Mouse (Mus musculus) monocyte, adult 2 months (primary cell): ENCODE data around the gene Plekhj1.
A peak's percentile ranks its signal among the peaks of the same experiment; 100 is the strongest.
"Not testable (repeated sequence)": the region's sequence is repeated elsewhere in the genome, so short reads cannot be mapped to it uniquely, and the experiment has no call there.

Experiments used
- DNase-seq, 2 experiments: peaks; one replicate each; pipeline ENCODE4 v3.0.0; 2022; ENCODE audit warnings: low spot score in 2 of 2, low read depth in 1 of 2

Gene Plekhj1

DNA sequence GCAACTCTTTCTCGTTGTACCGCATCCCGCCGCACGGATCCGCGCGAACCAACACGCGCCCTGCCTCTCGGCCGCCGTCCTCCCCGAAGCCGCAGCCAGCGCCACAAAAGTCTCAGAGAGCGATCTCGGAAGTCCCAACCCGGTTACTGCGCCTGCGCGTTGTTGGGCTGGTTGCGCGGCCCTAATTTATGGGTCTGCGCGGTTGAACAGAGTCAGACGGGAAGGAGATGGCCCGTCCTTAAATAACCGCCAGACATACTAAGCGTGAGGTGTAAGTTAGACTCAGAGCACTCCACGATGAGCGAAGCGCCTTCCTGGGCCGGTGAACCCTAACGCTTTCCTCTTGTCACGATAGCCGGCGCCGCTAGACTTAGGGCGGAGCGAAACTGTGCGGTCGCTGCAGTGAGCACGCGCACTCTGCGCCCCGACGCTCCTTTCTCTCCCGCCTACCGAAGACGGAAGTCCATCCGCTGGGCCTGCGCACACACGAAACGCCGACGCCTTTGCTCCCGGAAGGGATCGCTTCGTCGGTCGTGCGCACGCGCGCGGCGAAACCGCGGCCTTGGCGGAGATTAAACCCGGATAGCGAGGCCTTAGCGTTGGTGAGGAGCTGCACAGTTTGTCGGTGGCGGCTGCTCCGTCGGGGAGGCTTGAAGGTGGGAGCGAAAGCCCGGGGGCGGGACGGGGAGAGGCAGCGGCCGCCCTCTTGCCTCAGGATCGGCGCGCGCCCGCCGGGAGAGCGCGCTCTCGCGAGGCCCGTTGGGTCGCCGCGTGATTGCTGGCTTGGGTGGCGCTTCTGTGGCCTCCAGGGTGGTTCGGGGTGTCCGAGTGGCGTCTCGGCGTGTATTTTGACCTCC, at the start of gene Plekhj1, which contains the start of gene Sf3a2:
Gene Plekhj1 (minus strand): TSS at position 477 of the 857 bp plus-strand sequence.
Gene Sf3a2 (plus strand): TSS at position 49 of the 857 bp plus-strand sequence.
- DNase-seq: peak; percentile 81 to 92

GRCm38 (mm10) chr10:80845732-80846131, 47.3 kb upstream of the Plekhj1 start:
- DNase-seq: no peak

- DNase-seq: no peak
Measured at GRCm38 (mm10) chr10:80845055-80845693, 46.7 kb upstream of the Plekhj1 start.

GRCm38 (mm10) chr10:80843931-80844547, 45.6 kb upstream of the Plekhj1 start, which contains the start of gene Lingo3:
Gene Lingo3 (minus strand): TSS chr10:80844039.
- no peak for DNase-seq

DNA sequence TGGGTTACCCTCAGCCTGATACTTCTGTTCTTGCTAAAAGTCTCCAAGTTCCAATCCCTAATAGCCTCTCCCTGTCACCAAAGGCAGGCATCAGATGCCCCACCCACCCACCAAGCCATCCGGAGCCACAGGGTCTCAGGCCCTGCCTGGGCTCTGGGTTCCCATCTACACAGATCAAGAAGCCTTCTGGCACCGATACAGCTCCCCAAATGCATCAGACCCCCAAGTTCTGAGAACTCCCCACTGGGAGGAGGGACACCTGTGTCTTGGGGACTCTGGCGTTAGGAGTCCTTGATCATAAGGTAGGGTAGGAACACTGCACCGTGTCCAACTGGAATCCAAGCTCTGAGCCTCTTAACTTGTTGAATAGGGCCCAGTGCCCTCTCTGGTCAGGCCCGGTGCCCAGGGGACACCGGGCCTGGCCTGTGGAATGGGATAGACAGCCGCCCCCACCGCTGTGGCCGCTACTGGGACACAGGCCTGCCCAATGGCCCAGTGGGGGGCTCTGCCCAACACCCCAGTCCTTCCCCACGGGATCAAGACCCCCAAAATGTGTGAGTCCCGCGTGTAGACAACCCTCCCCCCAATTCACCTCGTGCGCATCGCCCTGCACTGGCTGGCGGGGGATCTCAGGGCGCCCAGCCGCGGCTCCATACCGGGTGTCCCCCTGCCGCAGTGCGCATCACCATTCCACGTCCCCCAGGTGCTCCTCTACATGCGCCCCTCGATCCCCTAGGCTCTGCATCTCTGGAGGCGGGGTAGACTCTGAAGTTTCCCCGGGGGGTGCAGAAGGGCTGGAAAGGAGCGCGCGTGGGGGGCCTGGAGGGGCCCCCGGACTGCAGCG, 44.9 kb upstream of the Plekhj1 start:
- DNase-seq: no peak

GRCm38 (mm10) chr10:80842334-80842733, 43.9 kb upstream of the Plekhj1 start:
- DNase-seq: no peak

- no peak for DNase-seq
Measured at GRCm38 (mm10) chr10:80841685-80842084, 43.3 kb upstream of the Plekhj1 start.

DNA sequence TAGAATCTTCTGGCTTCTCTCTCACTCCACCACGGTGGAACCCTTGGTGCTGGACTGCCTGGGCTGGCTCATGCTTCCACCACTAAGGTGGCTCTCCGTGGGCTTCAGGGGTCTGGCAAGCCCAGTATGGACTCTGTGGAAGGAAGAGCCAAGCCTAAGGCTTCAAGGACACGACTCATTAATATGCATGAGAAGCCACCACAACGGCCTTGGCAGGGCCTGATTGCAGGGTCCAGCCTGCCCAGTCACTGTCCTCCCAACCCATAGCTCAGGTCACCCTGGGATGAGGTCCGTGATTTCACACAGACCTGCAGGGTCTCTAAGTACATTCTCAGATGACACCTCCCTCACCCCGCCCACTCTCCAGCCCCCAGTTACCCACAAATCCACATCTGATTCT, 41.4 kb upstream of the Plekhj1 start:
- DNase-seq: no peak

GRCm38 (mm10) chr10:80838346-80838912, 40.0 kb upstream of the Plekhj1 start:
- no peak for DNase-seq

- no peak for DNase-seq
Measured at GRCm38 (mm10) chr10:80837827-80838226, 39.4 kb upstream of the Plekhj1 start.

GRCm38 (mm10) chr10:80836949-80837379, 38.5 kb upstream of the Plekhj1 start:
- DNase-seq: no peak

DNA sequence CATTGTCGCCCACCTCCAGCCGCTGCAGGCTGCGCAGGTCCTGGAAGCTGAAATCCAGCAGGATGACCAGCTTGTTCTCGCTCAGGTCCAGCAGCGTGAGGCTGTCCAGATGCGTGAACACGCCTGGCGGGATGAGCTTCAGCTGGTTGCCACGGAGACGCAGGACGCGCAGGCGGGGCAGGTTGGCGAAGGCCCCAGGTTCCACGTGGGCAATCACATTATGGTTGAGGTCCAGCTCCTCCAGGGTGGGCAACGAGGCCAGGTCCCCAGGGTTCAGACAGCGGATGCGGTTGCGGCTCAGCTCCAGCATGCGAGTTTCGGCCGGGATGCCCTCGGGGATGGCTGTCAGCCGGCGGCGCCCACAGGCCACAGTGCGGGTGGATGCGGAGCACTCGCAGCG, 37.2 kb upstream of the Plekhj1 start:
- DNase-seq: no peak

DNA sequence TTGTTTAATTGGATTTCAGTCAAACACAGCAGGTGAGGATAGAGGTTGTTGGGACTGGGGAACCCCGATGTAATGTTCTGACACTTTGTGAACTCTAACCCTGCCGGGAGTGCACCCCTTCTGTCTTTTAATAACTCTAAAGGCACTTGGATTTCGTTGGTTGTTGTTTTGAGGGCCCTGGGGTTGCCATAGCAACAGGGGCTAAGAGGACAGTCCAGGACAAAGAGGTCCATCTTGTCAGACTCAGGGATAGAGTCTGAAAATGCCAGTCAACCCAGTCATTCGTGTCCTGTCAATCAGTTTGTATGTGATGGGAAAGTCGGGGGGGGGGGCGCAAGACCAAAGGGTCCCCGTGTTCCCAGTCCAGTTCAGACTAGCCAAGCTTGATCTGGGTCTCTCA, 34.4 kb upstream of the Plekhj1 start:
- DNase-seq: no peak

DNA sequence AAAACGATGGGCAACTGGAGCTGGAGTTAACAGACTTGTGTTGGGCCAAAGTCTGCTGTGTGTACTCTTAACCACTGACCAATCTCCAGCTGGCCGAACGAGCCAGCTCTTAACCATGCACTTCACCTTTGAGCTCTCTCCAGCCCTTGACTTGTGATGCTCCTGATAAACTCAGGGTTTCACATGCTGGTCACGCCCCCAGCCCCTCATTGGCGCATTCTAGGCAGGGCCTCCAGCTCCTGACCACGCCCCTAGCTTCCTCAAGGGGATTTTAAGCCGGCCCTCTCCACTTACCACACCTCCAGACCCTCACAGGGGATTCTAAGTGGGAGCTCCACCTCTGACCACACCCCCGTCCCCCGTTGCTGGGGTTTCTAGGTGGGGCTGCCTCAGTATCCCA, 32.7 kb upstream of the Plekhj1 start:
- DNase-seq: no peak

DNA sequence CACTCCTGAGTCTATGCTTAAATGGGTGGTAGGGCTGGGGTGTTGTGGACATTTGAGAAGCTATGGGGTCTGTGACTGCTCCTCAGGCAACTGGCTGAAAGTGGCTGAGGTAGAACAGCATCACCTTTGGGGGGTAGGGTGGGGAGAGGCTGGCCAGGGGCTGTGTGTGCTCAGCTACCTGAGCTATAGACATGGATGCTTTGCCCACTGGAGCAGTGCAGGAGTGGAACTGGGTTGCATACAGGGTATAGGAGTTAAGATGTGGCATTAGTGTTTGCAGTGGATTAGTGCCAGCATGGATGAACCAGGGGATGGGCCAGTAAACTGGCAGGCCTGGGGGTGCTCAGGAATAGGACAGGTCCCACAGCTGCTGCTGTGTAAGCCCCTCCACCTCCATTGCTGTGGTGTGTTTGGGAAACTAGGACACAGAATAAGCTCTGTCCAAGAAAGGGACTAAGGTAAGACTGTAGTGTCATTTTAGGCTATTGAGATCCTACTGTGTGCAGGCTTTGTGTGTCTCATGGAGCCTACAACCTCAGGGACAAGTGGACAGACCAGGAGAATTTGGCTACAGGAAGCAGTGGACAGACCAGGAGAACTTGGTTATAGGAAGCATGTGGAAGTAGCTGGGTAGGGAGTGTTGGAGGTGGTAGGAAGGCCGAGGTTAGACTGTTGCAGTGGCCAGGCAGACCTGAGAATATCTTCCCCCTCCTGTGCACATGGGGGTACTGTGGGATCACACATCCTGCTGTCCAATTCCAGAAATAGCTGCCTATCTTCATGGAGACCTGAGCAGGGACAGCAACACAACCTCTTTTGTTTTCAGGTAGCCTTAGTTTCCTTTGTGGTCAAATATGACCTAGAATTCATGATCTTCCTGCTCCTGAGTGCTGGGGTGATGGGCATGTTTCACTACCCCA, 31.2 kb upstream of the Plekhj1 start:
- DNase-seq: no peak

- DNase-seq: not testable (repeated sequence)
Measured at GRCm38 (mm10) chr10:80828587-80828986, 30.2 kb upstream of the Plekhj1 start.

GRCm38 (mm10) chr10:80827870-80828420, 29.5 kb upstream of the Plekhj1 start:
- no peak for DNase-seq

DNA sequence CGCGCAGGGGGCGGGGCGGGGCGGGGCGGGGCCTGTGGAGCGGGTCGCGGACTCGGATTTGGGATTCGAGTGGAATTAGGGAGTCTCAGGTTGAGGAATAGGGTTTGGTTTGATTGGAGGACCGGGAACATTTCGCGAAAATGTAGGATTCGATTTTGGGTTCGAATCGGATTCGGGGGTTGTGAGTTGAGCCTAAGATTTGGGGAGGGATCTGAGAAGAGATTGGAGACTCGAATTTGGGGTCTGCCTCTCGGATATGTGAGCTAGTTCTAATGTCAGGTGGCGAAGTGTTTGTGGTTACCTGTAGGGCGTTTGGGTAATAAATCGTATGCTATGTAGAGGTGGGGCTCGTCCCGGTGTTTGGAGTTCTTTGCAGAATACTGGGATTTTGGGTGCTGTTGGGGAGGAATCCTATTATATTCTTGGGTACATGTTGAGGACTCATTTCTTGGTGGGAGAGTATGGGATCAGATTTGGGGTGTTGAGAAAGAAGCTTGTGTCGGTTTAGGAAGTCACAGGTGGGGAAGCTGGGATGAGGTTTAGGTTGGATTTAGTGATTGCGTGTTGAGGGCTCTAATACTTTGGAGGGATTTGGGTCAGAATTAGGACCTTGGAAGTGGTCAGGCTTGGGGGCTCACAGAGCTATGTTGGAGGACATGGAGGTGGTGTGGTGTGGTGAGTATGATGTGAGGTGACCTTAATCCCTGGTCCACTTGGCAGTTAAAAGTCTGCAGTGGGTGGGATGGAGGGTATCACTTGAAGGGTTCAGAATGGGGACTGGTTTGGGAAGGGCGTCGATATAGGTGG, 28.8 kb upstream of the Plekhj1 start:
- DNase-seq: no peak
